Comparison of ENCODE assay signal across 19 mouse cellular contexts in the genomic region with DNA sequence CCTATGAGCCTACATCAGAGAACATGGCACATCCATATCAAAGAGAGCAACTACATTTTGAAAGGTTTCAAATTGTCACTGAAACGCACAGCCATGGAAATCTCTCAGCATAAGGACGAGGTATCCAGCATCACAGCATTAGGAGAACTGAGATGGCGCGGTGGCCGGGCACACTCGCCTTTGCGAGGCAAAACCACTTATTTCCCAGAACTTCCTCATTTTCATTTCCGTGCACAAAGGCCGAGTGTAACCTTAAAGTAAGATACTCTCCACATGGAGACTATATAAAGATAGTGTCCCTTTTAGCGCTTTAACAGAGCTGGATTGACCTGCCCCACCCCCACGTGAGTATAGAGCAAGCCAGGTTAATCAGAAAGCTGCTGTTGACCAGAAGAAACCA.
A peak's percentile ranks its signal among the peaks of the same experiment; 100 is the strongest.
DNase-seq lines count a peak whose midpoint lies in the region; ATAC-seq and TF ChIP-seq lines count a peak whose summit lies in the region.
"Had no signal": no experiment of that assay in that cellular context is flagged by ENCODE, and none has a peak within 500 bp of the region (broad histone marks: within the 10 kb centered on the region; RNA-seq: fewer than 3 reads in every experiment).

No protein-coding gene starts in this region.

- peak; percentile 85 for ATAC-seq in common myeloid progenitor, adult 5-6 weeks (replicated peaks; ENCODE audit: low read depth, poor library complexity, severe bottlenecking)
- ATAC-seq in megakaryocyte, adult 5-6 weeks (ENCODE audit: poor library complexity, severe bottlenecking) = peak; percentile 86
- ATAC-seq: forebrain, embryonic 15.5 days; hindbrain, postnatal 0 days had no signal

- no peak overlapping the region for H3K27ac ChIP-seq in kidney, adult 2 months (ENCODE audit: insufficient read depth, low read depth, low read length)
- H3K27ac ChIP-seq: embryonic facial prominence, embryonic 12.5 days; forebrain, embryonic 15.5 days; heart, embryonic 13.5 days; hindbrain, embryonic 13.5 days; hindbrain, postnatal 0 days had no signal

- H3K27me3 ChIP-seq in splenic B cell, adult 2 months (ENCODE audit: control insufficient read depth, insufficient read depth, low read length, poor library complexity, severe bottlenecking) = no peaks in the 10 kb centered on the region
- H3K27me3 ChIP-seq in kidney, adult 2 months (replicated peaks; ENCODE audit: control insufficient read depth, insufficient read depth, low read length) = no peaks in the 10 kb centered on the region
- H3K27me3 ChIP-seq: embryonic facial prominence, embryonic 12.5 days; forebrain, embryonic 15.5 days; heart, embryonic 13.5 days; hindbrain, embryonic 13.5 days had no signal

- no peak overlapping the region for H3K4me3 ChIP-seq in kidney, adult 2 months (ENCODE audit: insufficient read depth, low read depth, low read length)
- H3K4me3 ChIP-seq: embryonic facial prominence, embryonic 12.5 days; forebrain, embryonic 15.5 days; heart, embryonic 13.5 days; hindbrain, embryonic 13.5 days had no signal

- H3K36me3 ChIP-seq in splenic B cell, adult 2 months (ENCODE audit: control insufficient read depth, insufficient read depth, low read length, poor library complexity, severe bottlenecking) = no peaks in the 10 kb centered on the region
- H3K36me3 ChIP-seq in kidney, adult 2 months (ENCODE audit: control insufficient read depth, insufficient read depth, low read length) = no peaks in the 10 kb centered on the region
- H3K36me3 ChIP-seq: embryonic facial prominence, embryonic 12.5 days; forebrain, embryonic 15.5 days had no signal

- WGBS in kidney, adult 2 months = 89% methylated on average over 11 of the region's 11 CpGs

- no peak for TF ChIP-seq CTCF in kidney, adult 2 months (conservative IDR thresholded peaks at IDR 0.05; ENCODE audit: insufficient read depth, insufficient read length, low read depth, low read length)

- DNase-seq in heart, adult 11 months = peak; percentile 91
- no peak for DNase-seq in heart, postnatal 4 days
- peak; percentile 37 for DNase-seq in splenic B cell, adult 2 months (ENCODE audit: low read depth, low spot score)
- no peak for DNase-seq in liver
- no peak for DNase-seq in right cerebral cortex, postnatal 4 days
- no peak for DNase-seq in kidney, adult 2 months
- DNase-seq: adrenal gland, postnatal 14 days; cerebellum, adult 18-20 months; cerebellum, postnatal 10 days; embryo, embryonic 11 days; gastrocnemius, postnatal 14 days; heart, postnatal 36 days had no signal

- no peak for TF ChIP-seq POLR2A in kidney, adult 2 months (IDR thresholded peaks at IDR 0.05; ENCODE audit: low read depth, low read length)

- H3K4me1 ChIP-seq in kidney, adult 2 months (ENCODE audit: control insufficient read depth, insufficient read depth, low read length) = no peaks in the 10 kb centered on the region
- H3K4me1 ChIP-seq: embryonic facial prominence, embryonic 12.5 days had no signal

Comparison
In these comparisons a context has a peak if more than half of its experiments do, and no peak if none do; other contexts are left out.
1. DNase-seq: peak in heart, adult 11 months (single experiment) and splenic B cell, adult 2 months (single experiment); none in heart, postnatal 4 days (single experiment), liver (single experiment), right cerebral cortex, postnatal 4 days (single experiment) and kidney, adult 2 months (single experiment).